Mouse (Mus musculus): ENCODE results near the gene Cep131.
A peak's percentile ranks its signal among the peaks of the same experiment; 100 is the strongest.

The Cep131 gene

DNA sequence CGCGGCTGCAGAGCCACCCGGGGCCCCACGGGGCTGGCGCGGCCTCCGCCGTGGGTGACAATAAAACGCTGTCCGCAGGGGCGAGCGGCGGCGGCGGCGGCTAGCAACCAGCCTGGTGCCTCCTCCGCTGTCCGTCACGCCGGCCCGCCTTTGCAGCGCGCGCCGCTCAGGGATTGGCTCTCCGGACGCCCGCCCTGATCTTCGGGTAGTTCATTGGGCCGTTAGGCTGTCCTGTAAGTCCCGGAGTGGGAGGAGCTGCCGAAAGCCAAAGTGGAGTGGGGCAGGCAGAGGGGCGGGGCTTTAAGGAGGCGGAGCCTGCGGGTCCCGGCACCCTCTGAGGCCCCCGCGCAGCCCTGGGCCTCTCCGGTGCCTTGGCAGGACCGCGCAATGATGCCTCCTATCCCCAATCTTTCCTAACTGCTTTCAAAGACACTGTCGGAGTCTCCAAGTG, at the start of gene Cep131:
Cep131 (minus strand) TSS at position 126 of the 451 bp plus-strand sequence.
- peak; percentile 96 for DNase-seq (ENCODE audit: low spot score)

DNA sequence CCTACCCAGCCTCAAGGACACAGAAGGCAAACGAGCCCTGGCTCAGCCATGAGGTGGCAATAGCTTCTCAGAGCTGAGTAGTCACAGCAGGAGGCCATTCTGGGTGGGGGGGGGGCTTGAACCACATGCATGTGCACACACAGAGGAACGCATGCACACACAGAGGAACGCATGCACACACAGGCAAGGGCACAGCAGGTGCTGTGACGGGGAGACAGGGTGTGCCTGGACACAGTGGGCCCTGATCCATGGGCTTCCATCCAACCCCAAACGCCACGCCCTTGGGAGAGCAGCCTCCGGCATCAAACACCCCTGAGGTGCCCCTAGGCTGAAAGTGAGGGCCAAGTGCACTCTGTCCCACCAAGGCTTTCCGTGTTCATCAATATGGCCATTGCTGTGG, 49.6 kb upstream of the Cep131 start:
- no peak for DNase-seq (ENCODE audit: low spot score)

DNA sequence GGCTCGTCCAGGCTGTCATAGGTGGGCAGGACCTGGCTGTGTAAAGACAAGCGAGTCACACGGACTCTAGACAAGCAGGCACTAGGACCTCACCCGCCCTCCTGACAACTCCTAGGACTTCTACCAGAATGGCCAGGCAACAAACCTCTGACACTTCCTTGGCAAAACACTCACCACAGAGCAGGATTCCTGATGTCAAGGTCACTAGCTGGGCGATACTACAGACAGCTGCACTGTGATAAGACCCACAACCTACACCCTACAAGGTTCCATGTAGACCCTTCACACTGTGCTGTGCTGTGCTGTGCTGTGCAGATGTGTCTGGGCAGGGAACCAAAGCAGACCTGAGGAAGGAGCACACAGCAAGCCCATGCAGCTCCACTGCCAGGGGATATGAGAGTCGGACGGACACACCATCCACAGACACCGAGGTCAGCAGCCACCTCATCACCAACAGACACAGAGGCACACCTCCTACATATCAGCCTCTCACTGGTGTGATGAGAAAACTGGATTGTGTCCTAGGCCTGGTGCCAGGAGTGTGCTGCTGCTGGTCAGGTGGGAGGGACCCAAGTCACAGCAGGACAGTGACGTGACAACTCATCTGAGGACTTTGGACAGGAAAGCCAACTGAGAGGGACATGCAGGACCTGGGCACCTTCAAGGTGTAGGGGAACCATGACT, 48.4 kb upstream of the Cep131 start:
- DNase-seq (ENCODE audit: low spot score): no peak

DNA sequence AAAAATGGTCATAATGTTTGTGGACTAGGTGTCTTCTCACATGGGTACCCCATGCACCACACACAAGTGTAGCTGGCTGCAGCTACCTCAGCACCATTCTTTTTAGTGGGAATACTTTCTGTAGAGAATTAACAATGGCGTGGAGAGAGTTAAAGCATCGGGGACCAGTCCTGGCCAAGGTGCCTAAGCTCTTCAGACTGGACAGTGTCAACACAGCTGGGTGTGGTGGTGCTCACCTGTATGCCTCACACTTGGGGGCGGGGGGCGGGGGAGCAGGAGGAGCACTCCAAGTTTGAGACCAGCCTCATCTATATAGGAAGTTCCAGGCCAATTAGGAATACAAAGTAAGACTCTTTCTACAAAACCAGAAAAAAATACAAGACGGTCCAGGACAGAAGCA, 47.5 kb upstream of the Cep131 start:
- no peak for DNase-seq (ENCODE audit: low spot score)

DNA sequence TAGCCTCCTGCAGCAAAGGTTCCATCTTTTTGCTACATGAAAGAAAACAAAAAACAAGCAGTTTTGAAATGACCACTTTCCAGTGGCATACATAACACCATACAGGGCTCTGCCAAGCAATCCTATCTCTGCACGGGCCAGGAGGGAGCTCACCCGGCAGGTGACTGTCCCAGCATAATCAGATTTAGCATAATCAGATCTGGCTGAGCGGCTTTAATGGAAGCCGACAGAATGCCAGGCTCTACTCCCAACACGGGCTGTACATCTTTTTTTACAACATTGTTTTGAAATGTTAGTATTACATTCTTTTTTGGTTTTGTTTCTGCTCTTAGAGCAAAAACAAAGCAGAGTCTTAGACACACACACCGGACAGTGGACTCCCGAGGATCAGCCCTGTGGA, 42.7 kb upstream of the Cep131 start:
- no peak for DNase-seq (ENCODE audit: low spot score)

DNA sequence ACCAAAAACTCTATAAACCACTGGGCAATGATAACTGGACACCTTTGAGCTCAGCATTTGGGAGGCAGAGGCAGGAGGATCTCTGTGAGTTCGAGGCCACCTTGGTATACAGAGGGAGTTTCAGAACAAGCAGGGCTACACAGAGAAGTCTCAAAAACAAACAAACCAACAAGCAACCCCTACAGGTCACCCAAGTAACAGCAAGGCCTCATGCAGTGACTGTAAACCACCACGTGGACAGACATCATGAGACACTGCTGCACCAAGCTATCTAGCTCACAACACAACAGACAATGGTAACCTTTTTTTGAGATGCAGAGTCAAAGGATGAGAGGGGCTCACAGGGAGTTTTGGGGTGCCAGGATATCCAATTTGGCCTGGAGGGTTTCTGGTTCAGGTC, 40.2 kb upstream of the Cep131 start:
- DNase-seq (ENCODE audit: low spot score): no peak

DNA sequence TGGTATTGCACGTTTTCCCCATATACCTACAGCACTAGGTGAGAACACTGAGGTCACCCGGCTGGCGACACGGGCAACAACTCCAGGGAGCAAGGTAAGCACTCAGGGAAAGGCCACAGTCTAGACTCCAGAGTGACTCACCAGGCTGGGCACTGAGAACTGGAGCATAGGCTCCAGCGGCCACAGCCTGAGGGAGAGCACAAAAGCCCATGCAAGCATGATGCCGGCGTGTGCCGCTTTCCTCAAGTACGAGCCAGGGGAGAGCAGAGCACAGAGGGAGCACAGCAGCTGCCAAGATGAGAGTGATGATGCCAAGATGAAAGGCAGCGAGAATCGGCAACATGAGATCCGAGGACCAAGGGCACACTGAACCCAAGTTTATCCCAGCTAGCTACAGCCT, 35.5 kb upstream of the Cep131 start:
- DNase-seq (ENCODE audit: low spot score): no peak

DNA sequence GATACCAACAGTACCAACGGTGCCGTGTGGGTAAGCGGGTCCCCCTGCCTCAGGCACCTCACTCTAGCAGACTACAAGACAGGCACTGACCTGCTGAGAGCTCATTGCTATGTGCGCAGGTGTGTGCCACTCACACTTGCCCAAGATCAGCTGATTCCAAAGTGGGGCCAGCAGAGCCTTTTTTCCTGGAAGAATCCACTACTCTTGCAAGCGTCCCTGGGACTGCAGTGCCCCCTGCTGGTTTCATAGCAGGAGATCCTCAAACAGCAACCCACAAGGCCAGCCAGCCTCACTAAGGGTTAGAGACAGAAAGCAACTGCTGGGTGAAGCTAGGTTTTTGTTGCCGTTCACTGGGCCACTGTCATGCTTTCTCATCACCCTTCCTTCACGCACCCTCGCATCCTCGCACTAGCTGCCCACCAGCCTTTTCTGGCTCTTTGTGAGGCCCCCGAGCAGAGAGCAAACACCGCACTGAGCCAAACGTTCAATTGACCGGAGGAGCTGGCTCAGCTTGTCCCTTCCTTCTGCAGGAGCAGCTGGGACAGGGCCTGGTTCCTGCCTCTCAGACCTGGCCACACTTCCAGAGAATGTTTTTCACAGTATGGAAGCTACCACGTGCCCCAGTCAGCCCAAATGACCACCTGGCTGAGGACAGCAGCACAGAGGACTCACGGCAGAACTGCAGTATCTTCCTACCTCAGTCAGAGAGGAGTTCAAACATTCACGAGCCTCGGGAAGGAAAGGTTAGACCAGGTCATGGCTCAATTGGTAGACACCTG, 34.2 kb upstream of the Cep131 start:
- no peak for DNase-seq (ENCODE audit: low spot score)

DNA sequence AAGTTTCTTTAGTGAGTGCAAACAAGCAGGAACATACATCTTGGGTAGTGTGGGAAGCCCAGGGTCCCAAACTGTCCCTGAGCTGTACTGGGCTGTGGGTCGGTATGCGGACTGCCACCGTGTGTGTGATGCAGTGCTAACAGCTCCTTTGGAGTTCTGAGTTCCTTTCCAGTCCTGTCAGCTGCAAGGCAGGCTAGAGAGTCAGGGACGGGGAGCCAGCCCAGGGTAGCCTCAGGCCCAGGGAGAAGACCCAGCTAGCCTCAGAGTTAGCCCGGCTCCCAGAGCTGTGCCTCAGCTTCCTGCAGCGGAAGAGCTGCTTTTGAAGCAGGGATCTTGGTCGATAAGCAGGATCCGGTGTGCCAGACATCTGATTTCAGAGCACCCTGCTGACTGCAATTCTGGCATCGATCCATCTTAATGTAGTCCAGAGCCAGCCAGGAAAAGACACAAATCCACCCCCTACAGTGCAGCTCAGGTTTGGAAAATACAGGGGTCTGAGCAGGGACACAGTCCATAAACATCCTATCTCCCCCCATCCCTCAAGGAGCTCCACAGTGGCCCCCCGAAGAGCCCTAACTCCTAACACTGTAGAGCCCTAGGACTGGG, 33.4 kb upstream of the Cep131 start:
- no peak for DNase-seq (ENCODE audit: low spot score)

DNA sequence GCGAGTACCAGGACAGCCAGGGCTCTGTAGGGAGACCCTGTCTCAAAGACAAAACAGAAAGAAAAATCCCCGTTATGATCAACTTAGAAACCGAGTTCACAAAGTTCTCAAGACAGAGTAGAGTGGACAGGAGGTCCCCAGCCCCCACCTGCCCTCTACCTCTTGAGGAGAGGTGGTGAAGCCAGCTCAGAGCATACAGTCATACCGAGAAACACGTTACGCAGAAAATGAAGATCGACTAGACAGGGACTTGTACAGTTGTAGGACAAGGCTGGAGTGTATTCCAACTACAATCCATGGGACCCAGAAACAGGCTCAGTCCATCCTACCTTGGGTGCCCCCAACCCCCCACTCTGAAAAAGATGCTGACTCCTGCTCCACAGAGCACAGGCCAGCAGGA, 32.5 kb upstream of the Cep131 start:
- no peak for DNase-seq (ENCODE audit: low spot score)

DNA sequence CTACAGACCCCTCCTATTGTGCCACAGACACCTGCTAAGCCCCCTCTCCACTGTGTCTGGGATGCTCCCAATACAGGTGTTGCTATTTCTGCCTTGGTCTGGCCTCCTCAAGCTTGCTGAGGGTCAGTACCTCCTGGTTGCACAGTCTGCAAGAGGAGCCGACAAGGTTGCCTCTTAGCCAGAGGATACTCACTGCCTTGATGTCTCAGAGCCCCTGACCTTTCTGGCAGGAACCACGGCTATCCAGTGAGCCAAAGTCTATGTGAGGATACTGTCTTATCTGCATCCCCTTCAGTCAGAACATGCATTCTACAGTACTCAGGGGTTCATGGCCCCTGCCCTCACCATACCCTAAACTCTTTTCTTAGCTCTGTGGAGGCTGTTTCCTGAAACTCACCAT, 31.0 kb upstream of the Cep131 start:
- no peak for DNase-seq (ENCODE audit: low spot score)

DNA sequence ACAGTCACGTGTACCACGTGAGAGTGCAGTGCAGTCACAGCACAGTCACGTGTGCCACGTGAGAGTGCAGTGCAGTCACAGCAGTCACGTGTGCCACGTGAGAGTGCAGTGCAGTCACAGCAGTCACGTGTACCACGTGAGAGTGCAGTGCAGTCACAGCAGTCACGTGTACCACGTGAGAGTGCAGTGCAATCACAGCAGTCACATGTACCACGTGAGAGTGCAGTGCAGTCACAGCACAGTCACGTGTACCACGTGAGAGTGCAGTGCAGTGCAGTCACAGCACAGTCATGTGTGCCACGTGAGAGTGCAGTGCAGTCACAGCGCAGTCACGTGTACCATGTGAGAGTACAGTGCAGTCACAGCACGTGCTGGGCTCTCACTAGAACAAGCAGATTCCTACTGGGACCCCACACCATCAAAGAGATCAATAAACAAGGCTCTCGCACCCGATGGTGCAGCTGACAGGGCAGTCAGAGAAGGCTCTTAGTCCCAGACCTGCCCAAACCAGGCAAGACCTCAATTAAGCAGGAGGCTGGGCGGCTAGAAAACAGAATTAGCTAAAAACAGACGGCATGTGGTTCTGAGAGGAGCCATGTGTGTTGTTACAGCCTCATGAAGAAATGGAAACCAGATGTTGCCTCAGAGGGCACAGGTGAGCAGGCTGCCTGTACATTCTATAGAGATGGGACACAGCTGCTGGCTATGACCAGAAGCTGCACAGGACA, 28.0 kb upstream of the Cep131 start:
- no peak for DNase-seq (ENCODE audit: low spot score)

DNA sequence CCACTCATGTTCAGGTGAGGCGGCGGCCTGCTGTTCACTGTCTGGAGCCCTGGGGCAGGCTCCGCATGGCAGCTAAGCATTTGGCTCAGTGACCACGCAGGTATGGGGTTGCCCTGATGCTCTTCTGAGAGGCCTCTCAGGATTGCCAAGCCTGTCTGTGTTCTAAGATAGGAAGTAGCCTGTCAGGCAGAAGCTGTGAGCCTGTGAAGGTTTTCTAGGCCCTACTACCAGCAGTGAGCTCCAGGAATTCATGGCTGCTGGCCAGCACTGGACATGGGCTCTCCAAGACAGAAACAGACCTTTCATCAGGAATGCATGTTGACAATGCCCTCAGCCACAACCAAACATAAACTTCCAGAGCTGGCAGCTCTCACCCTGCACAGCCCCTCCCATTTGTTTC, 25.5 kb upstream of the Cep131 start:
- DNase-seq (ENCODE audit: low spot score): no peak

DNA sequence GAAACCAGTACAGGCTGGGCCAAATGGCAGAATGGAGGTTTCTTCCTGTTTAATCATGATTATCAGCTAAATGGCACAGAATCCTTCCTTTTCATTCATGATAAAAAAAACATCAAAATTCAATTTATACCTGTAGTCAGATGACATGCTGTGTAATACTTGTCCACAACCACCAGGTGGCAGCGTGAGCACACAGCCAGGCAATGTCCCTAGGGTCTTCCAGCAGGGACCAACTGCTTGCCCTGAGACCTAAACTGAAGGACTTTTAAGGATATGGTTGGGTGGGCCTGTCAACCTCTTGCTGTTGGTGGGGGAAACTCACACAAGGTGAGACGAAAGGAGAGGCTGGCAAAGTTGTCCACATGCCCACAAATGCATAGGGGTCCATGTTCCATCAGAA, 24.4 kb upstream of the Cep131 start:
- DNase-seq (ENCODE audit: low spot score): peak; percentile 42

DNA sequence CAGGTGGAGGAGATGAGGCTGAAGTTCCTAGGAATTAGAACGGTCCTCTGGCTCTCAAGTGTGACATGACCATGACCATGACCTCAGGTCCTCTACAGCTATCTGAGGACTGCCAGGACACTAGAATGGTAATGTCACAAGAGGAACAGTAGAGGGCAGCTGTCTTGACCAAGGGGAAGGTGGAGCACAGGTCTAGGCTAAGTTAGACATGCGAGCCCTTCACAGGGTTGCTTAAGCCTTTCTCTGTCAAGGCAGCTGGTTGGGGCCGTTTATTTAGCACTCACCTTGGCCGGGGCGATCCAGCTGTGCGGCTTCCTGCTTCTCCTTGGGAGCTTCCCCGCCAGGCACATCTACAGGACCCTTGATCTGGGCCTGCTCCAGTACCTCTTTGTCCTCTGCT, 23.9 kb upstream of the Cep131 start:
- no peak for DNase-seq (ENCODE audit: low spot score)

DNA sequence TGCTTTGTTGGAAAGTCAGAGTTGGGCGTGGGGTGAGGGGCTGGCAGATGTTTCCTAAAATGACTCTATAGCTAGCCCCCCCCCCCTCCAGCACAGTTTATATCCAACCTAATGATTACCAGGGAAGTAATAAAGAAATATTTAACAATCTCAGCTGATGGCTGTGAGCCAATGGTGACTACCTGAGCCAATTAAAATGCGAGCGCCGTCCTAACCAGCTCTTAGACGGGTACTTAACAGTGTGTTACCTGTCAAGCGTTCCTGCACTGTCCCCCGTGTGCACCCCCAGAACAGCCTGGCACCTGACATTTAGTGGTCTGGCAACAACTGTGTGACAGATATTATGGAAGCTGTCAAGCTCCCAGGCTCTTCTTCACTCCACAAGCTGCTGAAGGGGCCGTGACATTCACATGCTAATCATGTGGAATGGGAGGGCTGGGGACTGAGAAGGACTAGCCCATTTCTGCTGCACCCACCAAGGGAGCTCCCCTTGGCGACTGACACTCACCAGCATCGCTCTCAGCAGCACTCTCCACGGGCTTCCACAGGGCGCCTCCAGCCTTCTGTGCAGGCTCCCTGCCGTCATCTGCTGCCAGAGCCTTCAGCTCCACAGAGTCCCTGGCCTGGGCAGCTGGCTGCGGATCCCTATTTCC, 23.1 kb upstream of the Cep131 start:
- no peak for DNase-seq (ENCODE audit: low spot score)

DNA sequence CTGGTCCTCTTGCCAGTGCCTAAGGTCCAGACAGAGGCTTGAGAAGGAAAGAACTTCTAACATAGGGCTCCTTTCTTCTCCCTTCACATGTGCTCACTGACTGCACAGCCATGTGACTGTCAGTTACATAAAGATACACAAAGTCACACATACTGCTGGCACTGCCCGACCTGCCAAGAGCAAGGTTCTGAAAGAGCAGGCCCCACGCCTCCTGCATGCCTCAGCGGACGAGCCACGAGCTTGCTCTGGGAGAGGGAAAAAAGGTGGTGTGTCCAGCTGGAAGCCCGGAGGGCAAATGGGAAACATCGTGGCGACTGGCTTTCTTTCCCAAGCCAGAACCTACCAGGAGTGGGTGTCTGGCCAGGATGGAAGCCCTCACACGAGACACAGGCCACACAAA, 21.2 kb upstream of the Cep131 start:
- DNase-seq (ENCODE audit: low spot score): no peak

DNA sequence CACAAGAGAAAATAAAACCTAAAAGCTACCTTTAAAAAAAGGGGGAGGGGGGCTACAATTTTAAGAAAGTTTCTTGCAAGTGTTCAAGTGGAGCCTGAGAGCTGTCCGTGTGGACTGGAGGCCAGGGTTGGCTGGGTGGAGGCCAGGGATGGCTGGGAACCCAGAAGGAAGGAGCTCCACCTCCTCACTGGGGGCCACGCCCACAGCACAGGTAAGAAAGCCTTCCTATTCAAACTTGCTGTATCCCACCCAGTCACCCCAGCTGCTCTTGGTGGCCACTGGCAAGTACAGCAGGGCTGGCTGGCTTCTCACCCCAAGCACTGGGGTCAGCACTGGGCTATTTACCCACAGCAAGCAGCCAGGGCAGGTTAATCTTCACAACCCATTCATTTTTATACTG, 20.4 kb upstream of the Cep131 start:
- no peak for DNase-seq (ENCODE audit: low spot score)

DNA sequence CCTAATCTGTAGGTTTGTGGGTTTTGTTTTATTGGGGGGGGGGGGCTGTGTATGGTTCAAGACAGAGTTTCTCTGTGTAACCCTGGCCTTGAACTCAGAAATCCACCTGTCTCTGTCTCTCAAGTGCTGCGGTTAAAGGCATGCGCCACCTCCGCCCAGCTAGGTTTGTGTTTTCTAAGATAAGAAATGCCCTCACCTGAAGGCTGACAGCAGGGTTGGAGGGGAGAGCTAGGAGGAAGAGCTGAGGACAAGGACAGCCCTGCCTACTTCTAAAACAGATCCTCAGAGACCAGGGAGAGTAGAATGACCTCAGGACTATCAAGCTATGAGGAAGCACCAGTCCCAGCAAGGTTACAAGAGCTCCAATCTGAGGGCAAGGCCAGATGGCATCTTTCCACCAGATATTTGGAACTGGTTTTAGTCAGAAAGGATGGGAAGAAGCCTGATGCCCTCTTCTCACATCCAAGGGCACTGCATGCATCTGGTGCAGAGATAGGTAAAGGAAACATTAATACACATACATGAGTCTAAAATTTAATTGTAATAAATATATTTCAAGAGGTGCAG, 16.9 kb upstream of the Cep131 start:
- DNase-seq (ENCODE audit: low spot score): no peak

DNA sequence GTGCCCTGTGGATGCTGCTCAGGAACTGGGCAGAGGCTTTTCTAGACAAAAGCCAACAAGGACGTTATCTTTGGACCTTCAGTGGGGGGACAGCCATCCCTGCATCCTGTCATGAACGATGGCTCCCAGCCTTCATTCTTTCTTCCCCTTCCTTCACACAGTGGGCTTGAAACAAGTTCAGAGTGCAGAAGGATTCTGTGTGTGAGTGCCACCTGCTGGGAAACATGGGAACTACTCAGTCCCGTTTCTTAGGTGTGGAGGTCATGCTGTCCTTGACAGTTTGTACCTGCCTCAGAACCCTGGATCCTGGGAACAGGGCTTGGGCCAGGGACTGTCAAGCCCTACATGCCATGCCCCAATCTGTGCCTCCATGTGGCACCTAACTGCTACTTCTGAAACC, 14.4 kb upstream of the Cep131 start:
- peak; percentile 57 for DNase-seq (ENCODE audit: low spot score)

DNA sequence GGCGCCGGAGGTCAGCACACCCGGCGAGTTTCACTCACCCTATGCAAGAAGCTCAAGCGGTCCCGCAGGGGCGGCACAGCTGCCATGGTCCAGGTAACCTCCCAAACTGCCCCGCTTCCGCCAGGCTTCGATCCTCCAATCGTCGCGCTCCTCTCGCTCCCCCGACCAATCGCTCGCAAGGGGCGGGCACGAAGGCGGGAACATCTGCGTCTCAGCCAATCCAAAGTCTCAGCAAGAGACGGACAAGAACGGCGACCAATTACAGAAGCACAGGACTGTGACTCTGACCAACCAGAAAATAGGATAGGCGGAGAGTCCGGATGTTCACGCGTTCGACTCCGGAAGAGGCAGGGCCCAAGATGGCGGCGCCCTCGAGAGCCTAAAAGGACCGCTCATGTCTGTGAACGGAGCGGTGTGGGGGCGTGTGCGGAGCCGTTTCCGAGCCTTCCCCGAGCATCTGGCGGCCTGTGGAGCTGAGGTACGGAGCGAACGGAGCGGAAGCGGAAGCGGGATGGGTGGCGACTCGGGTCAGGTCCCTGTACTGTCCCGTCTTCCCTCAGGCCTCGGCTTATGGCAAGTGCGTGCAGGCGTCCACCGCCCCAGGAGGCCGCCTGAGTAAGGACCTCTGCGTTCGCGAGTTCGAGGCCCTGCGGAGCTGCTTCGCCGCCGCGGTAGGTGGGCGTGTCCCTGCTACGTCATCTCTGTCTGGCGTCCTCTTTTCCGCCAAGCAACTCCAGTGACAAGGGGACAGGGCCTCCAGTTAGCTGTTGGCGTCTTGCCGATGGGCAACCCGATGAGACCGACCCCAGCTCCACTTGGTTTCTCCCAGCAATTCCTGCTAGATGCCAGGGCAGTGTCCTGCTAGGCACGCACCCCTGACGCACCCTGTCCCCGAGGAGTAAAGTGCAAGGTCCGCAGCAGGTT, 12.2 kb upstream of the Cep131 start, which contains the start of the genes Tepsin and Ndufaf8:
Tepsin (minus strand) TSS at position 144 of the 924 bp plus-strand sequence.
Ndufaf8 (plus strand) TSS at position 341 of the 924 bp plus-strand sequence.
- DNase-seq (ENCODE audit: low spot score): peak; percentile 99

Measured in T-cell, adult 2 months (primary cell).